In the genomic region with DNA sequence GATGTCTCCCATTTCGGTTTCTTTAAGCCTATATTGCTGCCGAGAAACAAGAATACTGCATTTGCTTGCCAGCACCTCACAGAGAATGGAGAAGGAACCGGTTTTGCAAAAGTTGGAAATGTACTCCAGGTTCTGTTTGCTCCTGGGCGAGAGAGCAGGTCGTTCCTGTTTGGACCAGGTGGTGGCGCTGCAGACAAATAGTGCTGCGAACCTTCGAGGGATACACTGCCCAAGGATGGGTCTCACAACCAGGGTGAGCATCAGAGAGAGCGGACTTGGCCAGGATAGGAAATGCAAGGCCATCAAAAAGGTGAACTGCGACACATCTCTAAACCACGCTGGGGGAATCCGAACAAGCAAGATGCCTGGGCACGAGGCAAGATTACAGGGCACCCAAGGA, we compare ENCODE assay signal across 8 mouse cellular contexts. TPM values are rescaled to one million over a fixed set of nuclear protein-coding genes. Genes with fewer than 3 reads are reported as not detected.
DNase-seq lines count a peak whose midpoint lies in the region; ATAC-seq and TF ChIP-seq lines count a peak whose summit lies in the region.

No protein-coding gene starts in this region.

- peak overlapping the region; percentile 28; the same call in 1 of the 2 replicates for H3K9ac ChIP-seq in kidney, embryonic 14.5 days (ENCODE audit: low read depth, low read length)
- no peak overlapping the region for H3K9ac ChIP-seq in limb, embryonic 13.5 days
- H3K9ac ChIP-seq in neural tube, embryonic 13.5 days, result no peak overlapping the region

- peak; percentile 23 to 52 for DNase-seq in spleen, adult 18-20 months
- DNase-seq in spleen, adult 12 weeks (ENCODE audit: low spot score), result no peak
- peak; percentile 26 for DNase-seq in gastrocnemius, postnatal 25 days

- H3K4me3 ChIP-seq in cortical plate, adult 2 months (ENCODE audit: insufficient read depth, low read length), result no peak overlapping the region
- H3K4me3 ChIP-seq in kidney, embryonic 14.5 days (ENCODE audit: low read length), result no peak overlapping the region
- no peak overlapping the region for H3K4me3 ChIP-seq in limb, embryonic 13.5 days
- no peak overlapping the region for H3K4me3 ChIP-seq in neural tube, embryonic 13.5 days
- no peak overlapping the region for H3K4me3 ChIP-seq in testis, adult 2 months (ENCODE audit: control insufficient read depth, low read depth, low read length)

- no peak for TF ChIP-seq POLR2A in cortical plate, adult 2 months (IDR thresholded peaks at IDR 0.05; ENCODE audit: extremely low read depth, insufficient read depth, low read length)
- no peak for TF ChIP-seq POLR2A in testis, adult 2 months (IDR thresholded peaks at IDR 0.05; ENCODE audit: control insufficient read depth, low read depth, low read length)

- 14% methylated on average over 13 of the region's 13 CpGs for WGBS in kidney, embryonic 14.5 days
- 11% methylated on average over 13 of the region's 13 CpGs for WGBS in limb, embryonic 13.5 days
- 17% methylated on average over 13 of the region's 13 CpGs for WGBS in neural tube, embryonic 13.5 days

- peak; percentile 82 for ATAC-seq in kidney, embryonic 14.5 days (ENCODE audit: low FRiP score, low TSS enrichment)
- ATAC-seq in limb, embryonic 13.5 days (ENCODE audit: low FRiP score, low read depth), result peak; percentile 62; the same call in 1 of the 2 replicates
- peak; percentile 56; the same call in 1 of the 2 replicates for ATAC-seq in neural tube, embryonic 13.5 days (ENCODE audit: low read depth)

- H3K4me2 ChIP-seq in kidney, embryonic 14.5 days (replicated peaks; ENCODE audit: low read depth, low read length), result no peak overlapping the region
- H3K4me2 ChIP-seq in limb, embryonic 13.5 days (replicated peaks), result 0 out of 2 replicates have a peak overlapping the region, but pooled peaks have one; percentile 28
- no peak overlapping the region for H3K4me2 ChIP-seq in neural tube, embryonic 13.5 days

- H3K36me3 ChIP-seq in kidney, embryonic 14.5 days (ENCODE audit: control insufficient read depth, insufficient read depth, low read length), result no peaks in the 10 kb centered on the region
- H3K36me3 ChIP-seq in limb, embryonic 13.5 days, result no peaks in the 10 kb centered on the region
- no peaks in the 10 kb centered on the region for H3K36me3 ChIP-seq in neural tube, embryonic 13.5 days
- H3K36me3 ChIP-seq in testis, adult 2 months (ENCODE audit: control insufficient read depth, insufficient read depth, low read length), result no peaks in the 10 kb centered on the region

- H3K27ac ChIP-seq in cortical plate, adult 2 months (ENCODE audit: insufficient read depth, low read length), result no peak overlapping the region
- no peak overlapping the region for H3K27ac ChIP-seq in kidney, embryonic 14.5 days (ENCODE audit: low read depth, low read length)
- H3K27ac ChIP-seq in limb, embryonic 13.5 days, result no peak overlapping the region
- no peak overlapping the region for H3K27ac ChIP-seq in neural tube, embryonic 13.5 days (replicated peaks)
- H3K27ac ChIP-seq in testis, adult 2 months (ENCODE audit: control insufficient read depth, insufficient read depth, low read depth, low read length), result no peak overlapping the region

- no peaks in the 10 kb centered on the region for H3K27me3 ChIP-seq in kidney, embryonic 14.5 days (ENCODE audit: control insufficient read depth, insufficient read depth, low read length)
- H3K27me3 ChIP-seq in limb, embryonic 13.5 days, result no peaks in the 10 kb centered on the region
- no peaks in the 10 kb centered on the region for H3K27me3 ChIP-seq in neural tube, embryonic 13.5 days
- H3K27me3 ChIP-seq in testis, adult 2 months (ENCODE audit: control insufficient read depth, insufficient read depth, low read length), result no peaks in the 10 kb centered on the region

- peak; percentile 89 for TF ChIP-seq CTCF in cortical plate, adult 2 months (IDR thresholded peaks at IDR 0.05; ENCODE audit: extremely low read depth, insufficient read depth, low read length)
- TF ChIP-seq CTCF in testis, adult 2 months (IDR thresholded peaks at IDR 0.05; ENCODE audit: control insufficient read depth, insufficient read depth, insufficient replicate concordance, low read depth, low read length), result peak; percentile 91; the same call in 1 of the 2 replicates

- peaks cover 2% of the 10 kb centered on the region for H3K4me1 ChIP-seq in cortical plate, adult 2 months (ENCODE audit: control insufficient read depth, insufficient read depth, low read length)
- H3K4me1 ChIP-seq in kidney, embryonic 14.5 days (ENCODE audit: control insufficient read depth, insufficient read depth, low read length), result 0 out of 2 replicates have a peak, but pooled peaks cover 5% of the 10 kb centered on the region
- peaks cover 28% of the 10 kb centered on the region for H3K4me1 ChIP-seq in limb, embryonic 13.5 days
- peaks cover 4% of the 10 kb centered on the region for H3K4me1 ChIP-seq in neural tube, embryonic 13.5 days (replicated peaks)
- 0 out of 2 replicates have a peak, but pooled peaks cover 2% of the 10 kb centered on the region for H3K4me1 ChIP-seq in testis, adult 2 months (ENCODE audit: control insufficient read depth, insufficient read depth, low read length)

- H3K9me3 ChIP-seq in kidney, embryonic 14.5 days (ENCODE audit: control insufficient read depth, low read length), result no peaks in the 10 kb centered on the region
- H3K9me3 ChIP-seq in limb, embryonic 13.5 days, result no peaks in the 10 kb centered on the region
- H3K9me3 ChIP-seq in neural tube, embryonic 13.5 days, result no peaks in the 10 kb centered on the region

RNA-seq across cellular contexts. Expression of gene Ets2, which starts 54.0 kb away (rescaled TPM):
- polyA plus RNA-seq in cortical plate, adult 2 months (2012; rRNA removed), result 36.2 and 36.4 TPM in 2 replicates
- 10 to 100 TPM; 25.4 to 29.2 TPM for total RNA-seq in gastrocnemius, postnatal 25 days (2021)
- polyA plus RNA-seq in kidney, embryonic 14.5 days (2014; fragmentation: Nextera tagmentation; extraction: Ambion mirVana), result 30.3 and 46.5 TPM in 2 replicates
- 112 and 117 TPM in 2 replicates for polyA plus RNA-seq in limb, embryonic 13.5 days (2015; fragmentation: Nextera tagmentation; extraction: Ambion mirVana)
- 23.9 and 28.7 TPM in 2 replicates for polyA plus RNA-seq in neural tube, embryonic 13.5 days (2015; fragmentation: Nextera tagmentation; extraction: Ambion mirVana)
- polyA plus RNA-seq in testis, adult 2 months (2012; rRNA removed), result 1.0 and 1.4 TPM in 2 replicates

Comparison
In these comparisons a context has a peak if more than half of its experiments do, and no peak if none do; other contexts are left out.
1. RNA of gene Ets2, which starts 54.0 kb away (polyA plus RNA-seq): 112 to 117 TPM in limb, embryonic 13.5 days, 30.3 to 46.5 TPM in kidney, embryonic 14.5 days, 36.2 to 36.4 TPM in cortical plate, adult 2 months and 23.9 to 28.7 TPM in neural tube, embryonic 13.5 days; 1.0 to 1.4 TPM in testis, adult 2 months; every median in the first group is over 10 times any median in the second.
2. Peak in every context shown above with its lines, with median percentiles within 50 percentile points of each other: ATAC-seq.